Mouse (Mus musculus) brain, embryonic 14.5 days (tissue): Measurements from ENCODE around the gene Nob1. TPM values are rescaled to one million over a fixed set of nuclear protein-coding genes. Genes with fewer than 3 reads are reported as not detected.

ENCODE experiments used
- DNase-seq: peaks from one replicate; pipeline ENCODE4 v3.0.0-alpha.2; 2011; ENCODE audit warnings: low read depth
- CTCF ChIP-seq: fragments of 200-500 bp; IDR thresholded peaks from 2 replicates; pipeline ENCODE4 v1.5.1; 2012; ENCODE audit warnings: inconsistent platforms, mild to moderate bottlenecking, moderate library complexity, borderline replicate concordance; ENCODE audit not compliant: insufficient read depth, insufficient read length; ENCODE audit errors: extremely low read depth
- POLR2A ChIP-seq: fragments of 200-500 bp; IDR thresholded peaks from 2 replicates; pipeline ENCODE4 v1.6.1; 2012; ENCODE audit warnings: mild to moderate bottlenecking, inconsistent platforms, borderline replicate concordance; ENCODE audit not compliant: poor library complexity, insufficient read depth, insufficient read length, severe bottlenecking; ENCODE audit errors: extremely low read depth
- polyA plus RNA-seq: library from polyadenylated mRNA; depleted of rRNA; stranded (reverse); fragments of >200 nt; gene quantifications from 2 replicates; pipeline ENCODE4 v1.2.3, GENCODE M21; 2012

Nob1 gene
- polyA plus RNA-seq, 1 experiment: 77.5 TPM

DNA sequence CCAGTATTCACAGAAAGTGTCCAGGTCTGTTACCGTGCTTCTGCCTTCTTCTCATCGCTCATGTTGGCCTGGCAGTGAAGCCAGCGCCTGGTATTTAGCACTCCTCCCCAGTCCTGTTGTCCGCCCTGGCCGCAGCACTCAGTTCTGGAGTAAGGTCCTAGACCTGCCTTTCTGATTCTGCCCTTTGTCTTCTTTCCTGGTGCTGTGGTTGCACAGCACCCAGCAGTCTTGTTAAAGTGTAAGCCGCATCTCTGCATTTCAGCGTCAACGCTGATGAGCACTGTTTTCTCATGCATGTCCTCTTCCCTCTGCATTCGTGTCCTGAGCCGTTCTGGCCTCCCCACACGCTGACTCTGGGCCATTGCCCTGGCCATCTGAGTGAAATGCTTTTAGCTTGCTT is 28.5 kb upstream of the Nob1 start:
- no peak for TF ChIP-seq CTCF
- TF ChIP-seq POLR2A: no peak

DNA sequence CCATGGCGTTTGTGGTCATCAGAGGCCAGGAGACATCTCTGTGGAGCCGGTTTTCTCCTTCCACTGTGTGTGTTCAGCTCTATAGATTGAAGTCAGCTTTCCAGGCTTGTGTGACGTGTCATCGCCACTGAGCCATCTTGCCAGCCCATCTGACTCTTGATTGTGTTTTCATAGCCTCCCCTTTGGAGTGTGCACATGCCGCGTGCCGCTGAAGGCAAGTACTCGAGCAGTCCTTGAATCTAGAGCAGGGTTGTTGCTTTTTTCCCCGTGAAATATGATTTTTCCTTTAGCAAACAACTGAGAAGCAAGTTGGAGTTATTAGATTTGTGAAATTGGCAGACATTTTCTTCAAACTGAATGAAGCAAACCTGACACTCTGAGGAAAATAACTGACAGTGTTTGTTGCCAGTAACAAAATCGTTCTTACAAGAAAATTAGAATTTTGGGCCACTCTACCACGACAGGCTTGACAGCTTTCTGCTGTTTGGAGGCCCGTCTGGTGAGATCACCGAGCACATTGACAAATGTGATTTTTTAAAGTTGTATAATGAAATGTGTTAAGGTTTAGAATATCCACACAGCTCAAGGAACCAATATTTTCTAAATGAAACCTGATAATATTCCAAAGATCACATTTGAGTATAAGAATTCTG is 26.7 kb upstream of the Nob1 start:
- TF ChIP-seq CTCF (no peak), POLR2A (no peak)
- peak; percentile 28 for DNase-seq

More for the DNA sequence above, 28.5 kb upstream of the Nob1 start:
- no peak for DNase-seq

DNA sequence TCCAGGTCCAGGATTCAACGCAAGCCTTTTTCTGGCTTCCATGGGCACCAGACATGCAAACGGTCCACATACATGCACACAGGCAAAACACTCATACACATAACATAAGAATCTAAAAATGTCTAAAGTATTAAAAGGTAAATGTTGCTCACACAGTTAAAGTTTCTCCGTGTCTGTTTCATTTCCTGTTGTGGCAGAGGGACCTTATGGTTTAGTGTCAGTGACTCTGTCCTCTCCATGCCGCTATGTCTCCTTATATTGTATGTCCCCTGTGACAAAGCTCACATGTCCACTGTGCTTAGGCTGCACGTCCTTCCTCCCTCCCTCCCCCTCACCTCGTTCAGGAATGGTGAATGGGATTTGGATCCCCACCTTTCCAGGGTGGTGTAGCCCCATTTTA is 24.8 kb upstream of the Nob1 start:
- no peak for TF ChIP-seq POLR2A
- no peak for TF ChIP-seq CTCF
- DNase-seq: no peak

DNA sequence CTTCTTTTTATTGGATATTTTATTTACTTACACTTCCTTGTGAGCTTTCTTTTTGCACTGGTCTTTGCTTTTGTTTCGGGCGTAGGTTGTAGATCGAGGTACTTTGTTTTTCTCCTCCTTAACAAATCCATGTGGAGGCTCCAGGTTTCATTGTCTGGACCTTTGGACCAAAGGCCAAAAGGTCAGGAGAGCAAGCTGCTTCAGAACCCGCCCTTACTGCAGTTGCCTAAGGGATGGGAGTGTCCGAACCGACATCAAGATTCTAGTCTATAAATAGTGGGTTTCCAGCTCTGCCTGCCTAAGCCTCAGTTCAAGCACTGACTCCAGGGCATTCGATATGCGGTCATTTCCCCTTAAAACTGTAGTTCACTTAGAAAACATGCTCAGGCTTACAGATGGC is 24.3 kb upstream of the Nob1 start:
- no peak for TF ChIP-seq CTCF
- TF ChIP-seq POLR2A: no peak
- no peak for DNase-seq

DNA sequence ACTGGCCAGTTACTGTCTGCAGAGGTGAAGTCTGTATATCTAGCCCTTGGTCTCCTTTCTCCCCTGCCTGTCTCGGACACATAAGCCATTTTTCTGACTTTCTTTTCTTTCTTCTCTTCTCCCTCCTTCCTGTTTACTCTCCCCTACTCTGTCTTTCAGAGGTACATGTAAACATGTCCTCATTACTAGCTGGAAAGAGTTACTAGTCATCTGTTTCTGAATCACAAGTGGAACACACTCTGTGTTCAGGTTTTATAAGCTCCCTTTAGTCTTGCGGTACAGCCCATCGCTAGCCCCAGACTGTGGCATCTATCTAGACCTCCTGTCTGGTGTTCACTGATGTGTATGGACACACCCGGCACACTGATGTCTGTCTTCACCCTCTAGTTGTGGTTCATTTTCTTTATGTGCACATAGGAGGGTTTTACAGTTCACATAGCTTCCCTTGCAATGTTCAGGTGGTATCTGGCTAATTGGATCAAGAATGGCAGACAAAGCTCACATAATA is 23.6 kb upstream of the Nob1 start:
- no peak for DNase-seq
- no peak for TF ChIP-seq POLR2A
- no peak for TF ChIP-seq CTCF

DNA sequence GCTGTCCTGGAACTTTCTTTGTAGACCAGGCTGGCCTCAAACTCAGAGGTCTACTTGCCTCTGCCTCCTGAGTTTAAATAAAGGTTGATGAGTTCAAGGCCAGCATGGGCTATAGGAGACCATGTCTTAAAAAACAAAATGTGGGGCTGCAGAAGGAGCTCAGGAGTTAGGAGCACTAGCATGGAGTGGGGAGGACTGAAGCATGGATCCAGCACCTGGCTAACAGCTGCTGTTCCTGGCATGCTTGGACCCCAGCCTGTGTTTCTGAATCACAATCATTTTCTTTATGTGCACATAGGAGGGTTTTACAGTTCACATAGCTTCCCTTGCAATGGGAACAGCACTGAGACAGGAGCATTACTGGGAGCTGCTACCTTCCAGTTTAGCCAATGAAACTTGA is 22.9 kb upstream of the Nob1 start:
- TF ChIP-seq CTCF (no peak), POLR2A (no peak)

DNA sequence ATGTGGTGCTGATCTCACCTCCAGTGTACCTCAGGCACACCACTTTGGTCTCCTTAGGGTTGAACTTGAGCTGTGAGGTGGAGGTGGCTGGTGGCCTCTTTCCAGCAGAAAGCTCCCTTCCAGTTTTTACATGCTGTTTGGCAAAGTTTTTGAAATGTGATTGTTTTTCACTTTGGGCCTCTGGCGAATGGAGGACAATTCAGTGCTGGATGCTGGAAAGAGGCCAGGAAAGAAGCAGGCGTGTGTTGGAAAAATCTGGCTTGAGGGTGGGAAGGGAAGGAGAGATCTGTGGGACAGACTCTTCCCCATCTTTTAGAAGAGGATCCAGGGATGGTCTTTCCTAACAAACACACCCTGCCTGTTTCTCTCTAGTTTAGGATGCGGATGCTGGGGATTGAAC is 19.8 kb upstream of the Nob1 start:
- DNase-seq: no peak
- TF ChIP-seq POLR2A (no peak), CTCF (no peak)

More for the DNA sequence above, 22.9 kb upstream of the Nob1 start:
- no peak for DNase-seq

DNA sequence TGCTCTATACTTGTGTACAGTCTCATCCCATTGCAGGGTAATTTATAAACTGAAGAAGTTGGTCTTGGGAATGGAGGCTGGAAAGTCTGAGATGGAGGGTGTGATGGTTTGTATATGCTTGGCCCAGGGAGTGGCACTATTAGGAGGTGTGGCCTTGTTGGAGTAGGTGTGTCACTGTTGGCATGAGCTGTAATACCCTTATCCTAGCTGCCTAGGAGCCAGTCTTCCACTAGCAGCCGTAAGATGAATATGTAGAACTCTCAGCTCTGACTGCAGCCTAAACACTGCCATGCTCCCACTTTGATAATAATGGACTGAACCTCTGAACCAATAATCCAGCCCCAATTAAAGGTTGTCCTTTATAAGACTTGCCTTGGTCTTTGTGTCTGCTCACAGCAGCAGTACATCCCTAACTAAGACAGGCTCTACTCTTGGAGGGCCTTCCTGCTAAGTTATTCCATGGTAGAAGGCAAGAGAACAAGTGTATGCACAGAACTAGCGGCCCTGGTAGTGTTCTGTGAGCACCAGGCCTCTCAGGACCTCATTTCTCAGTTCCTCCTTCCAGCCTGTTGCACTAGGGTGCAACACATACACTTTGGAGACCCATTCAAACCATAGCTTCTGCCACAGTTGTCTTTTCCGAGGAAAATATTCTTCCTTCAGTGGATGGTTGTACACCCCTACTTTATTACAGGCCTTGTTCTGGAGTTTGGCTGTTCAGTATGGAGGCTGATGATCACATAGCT is 15.2 kb upstream of the Nob1 start:
- DNase-seq: no peak
- TF ChIP-seq POLR2A: no peak
- TF ChIP-seq CTCF: no peak

DNA sequence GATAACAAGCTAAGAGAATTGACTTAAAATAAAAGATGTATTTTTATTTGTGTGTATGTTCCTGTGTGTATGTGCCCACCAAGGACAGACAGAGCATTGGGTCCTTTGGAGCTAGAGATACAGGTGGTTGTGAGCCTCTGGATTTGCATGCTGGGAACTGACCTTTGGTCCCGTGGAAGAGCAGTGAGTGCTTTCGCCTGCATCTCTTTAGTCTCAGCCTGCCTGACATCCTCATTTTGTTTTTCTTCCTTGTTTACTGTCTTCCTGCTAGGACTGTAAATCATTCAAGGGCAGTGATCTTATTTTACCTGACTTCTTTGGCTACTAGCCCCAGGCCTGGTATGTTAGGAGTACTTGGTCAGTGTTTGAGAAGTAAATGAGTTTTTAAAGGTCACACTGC is 12.9 kb upstream of the Nob1 start:
- no peak for TF ChIP-seq CTCF
- TF ChIP-seq POLR2A: no peak
- no peak for DNase-seq

DNA sequence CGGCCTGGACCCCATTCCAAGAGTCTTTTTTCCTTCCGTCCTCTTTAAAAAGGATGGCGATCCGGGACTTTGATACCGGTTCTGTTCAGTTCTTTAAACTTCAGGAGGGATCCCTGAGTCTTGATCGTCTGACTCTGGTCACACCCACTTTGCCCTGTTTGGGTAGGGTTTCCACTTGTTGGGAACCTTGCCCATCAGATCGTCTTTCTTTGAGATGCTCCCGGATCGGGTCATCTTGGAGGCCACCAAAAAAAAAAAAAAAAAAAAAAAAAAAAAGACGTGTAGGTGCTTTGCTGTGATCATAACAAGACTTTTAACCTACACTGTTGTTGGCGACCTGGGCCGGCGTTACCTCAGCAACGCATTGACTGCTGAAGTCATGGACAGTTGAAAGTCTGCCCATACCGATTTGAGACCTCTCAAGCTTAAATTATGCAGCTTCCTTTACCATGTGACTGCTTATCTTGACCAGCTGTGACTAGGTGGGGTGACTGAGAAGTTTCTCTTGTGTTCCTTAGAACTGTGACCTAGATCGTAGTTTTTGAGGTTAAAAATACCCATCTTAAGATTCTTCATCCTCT is 12.1 kb upstream of the Nob1 start:
- no peak for TF ChIP-seq CTCF
- TF ChIP-seq POLR2A: no peak
- DNase-seq: peak; percentile 24

DNA sequence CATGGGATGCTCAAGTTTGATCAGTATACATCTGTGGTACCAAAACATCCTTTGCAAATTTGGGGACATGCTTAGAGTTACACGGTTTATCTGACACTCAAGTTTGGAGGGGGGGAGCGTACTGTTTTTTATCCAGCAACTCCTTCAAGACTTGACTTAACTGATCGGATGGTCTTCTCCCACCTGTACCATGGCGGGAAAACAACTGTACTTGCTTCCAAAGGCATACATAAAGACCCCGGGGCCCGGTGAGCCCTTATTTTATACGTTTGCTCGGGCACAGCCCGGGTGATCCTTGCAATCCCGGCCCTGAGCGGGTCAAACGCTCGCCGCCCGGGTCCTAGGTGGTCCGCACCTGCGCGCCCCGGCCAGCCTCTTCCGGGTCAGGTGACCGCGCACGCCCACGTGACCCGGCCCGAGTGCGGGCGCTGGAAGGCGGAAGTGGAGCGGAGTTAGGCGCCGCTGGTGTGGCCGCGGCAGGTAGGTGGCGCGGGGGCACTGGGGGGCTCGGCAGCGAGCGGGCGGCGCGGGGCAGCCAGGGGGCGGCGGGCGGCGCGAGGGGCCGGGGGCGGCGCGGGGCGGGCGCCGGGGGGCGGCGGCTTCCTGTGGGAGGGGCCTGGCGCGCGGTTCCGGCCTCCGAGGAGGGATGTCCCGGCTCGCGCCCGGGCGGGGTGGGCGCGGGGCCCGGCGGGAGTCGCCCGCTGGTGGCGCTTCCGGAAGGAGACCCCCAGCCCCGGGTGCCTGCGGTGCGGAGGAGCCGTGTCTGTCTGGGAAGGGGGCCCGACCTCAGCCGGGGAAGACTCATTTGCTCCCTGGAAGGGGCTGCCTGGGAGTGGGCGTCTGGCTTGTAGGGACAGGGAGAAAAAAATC is 11.3 kb upstream of the Nob1 start, which contains the start of gene Wwp2:
Wwp2 (plus strand) TSS at position 404 of the 870 bp plus-strand sequence.
- peak; percentile 88 for DNase-seq
- TF ChIP-seq CTCF (no peak), POLR2A (peak; percentile 83)
